Mouse (Mus musculus): ENCODE data around the gene Trpc5. TPM values are rescaled to one million over a fixed set of nuclear protein-coding genes. Genes with fewer than 3 reads are reported as not detected.

The Trpc5 gene
- not detected for polyA plus RNA-seq (2014; fragmentation: Illumina TruSeq; extraction: RNeasy Lipid Tissue Mini Kit (QIAGEN cat#74804); ENCODE audit: low replicate concordance)

GRCm38 (mm10) chrX:144688142-144688206, at the start of gene Trpc5:
Trpc5 (minus strand) TSS chrX:144688180.

DNA sequence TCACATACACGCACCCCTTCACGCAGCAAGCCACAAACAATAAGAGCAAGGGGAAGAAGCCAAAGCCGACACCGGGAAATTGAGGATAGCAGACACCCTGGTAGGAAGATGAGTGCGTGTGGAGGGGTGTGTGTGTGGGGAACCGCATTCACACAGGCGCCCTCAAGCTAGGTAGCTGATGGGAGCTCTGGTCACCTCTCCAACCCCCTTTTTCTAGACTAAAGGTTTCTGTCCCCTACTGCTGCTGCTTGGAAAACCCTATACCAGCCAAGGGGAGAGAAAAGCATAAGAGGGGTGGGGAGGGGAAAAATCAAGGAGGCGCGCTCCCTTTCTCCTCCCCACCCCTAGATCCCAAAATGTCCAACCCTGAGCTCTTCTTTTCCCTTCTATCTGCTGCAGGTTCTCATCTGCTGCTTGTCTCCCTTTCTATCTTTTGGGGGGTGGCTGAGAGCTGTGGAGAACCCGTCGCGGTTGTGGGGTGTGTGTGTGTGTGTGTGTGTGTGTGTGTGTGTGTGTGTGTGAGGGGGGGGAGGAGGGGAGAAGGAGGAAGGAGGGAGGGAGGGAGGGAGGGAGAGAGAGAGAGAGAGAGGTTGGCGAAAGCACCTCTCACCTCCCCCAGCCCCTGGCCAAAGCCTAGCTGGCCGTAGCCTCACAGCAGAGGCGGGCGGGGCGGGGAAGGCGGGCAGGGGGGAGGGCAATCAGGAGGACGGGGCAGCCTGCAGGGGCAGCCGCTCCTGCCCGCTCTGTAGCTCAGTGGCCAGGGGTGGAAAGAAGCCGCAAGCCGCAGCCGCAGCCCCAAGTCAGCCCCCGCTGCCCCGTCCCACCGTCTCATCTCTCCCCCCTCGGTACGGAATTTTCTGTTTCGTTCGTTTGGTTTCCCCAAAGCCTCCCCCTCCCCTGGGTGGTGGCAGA, 483 bp upstream of the Trpc5 start, which contains the start of gene Rtl4:
TSS of gene Rtl4 (plus strand) at position 701 of the 912 bp plus-strand sequence.

GRCm38 (mm10) chrX:144456281-144456680, 231.7 kb downstream of the Trpc5 start, which contains the start of gene Trpc5os:
Trpc5os (plus strand) TSS chrX:144456581.

Other genes with a start within 250 kb of the Trpc5 start
- not detected for gene Trpc5os, start 231.6 kb downstream of the Trpc5 start, polyA plus RNA-seq (2014; fragmentation: Illumina TruSeq; extraction: RNeasy Lipid Tissue Mini Kit (QIAGEN cat#74804); ENCODE audit: low replicate concordance)
- 0.15 TPM for gene Rtl4, start 727 bp upstream of the Trpc5 start, polyA plus RNA-seq (2014; fragmentation: Illumina TruSeq; extraction: RNeasy Lipid Tissue Mini Kit (QIAGEN cat#74804); ENCODE audit: low replicate concordance)